Mouse (Mus musculus) heart, embryonic 12.5 days (tissue): ENCODE results near the gene En1. TPM values are rescaled to one million over a fixed set of nuclear protein-coding genes. Genes with fewer than 3 reads are reported as not detected.

ENCODE experiments used
- ATAC-seq: fragments of 200-750 bp; cut with Nextera tagmentation; 2 replicates; pipeline ENCODE4 v1.8.0; 2017; ENCODE audit warnings: moderate TSS enrichment, moderate library complexity; ENCODE audit not compliant: insufficient number of reproducible peaks, low FRiP score
- H3K27ac ChIP-seq: fragments of 300-500 bp; sonication (generic); 2 replicates; pipeline ENCODE4 v1.5.1; 2016; ENCODE audit warnings: mild to moderate bottlenecking, moderate library complexity; ENCODE audit not compliant: poor library complexity, severe bottlenecking
- H3K27me3 ChIP-seq: fragments of 300-500 bp; sonication (generic); replicated peaks from 2 replicates; pipeline ENCODE4 v1.6.1; 2016; ENCODE audit warnings: mild to moderate bottlenecking, moderate library complexity
- H3K36me3 ChIP-seq: fragments of 300-500 bp; sonication (generic); 2 replicates; pipeline ENCODE4 v1.6.1; 2016; ENCODE audit warnings: mild to moderate bottlenecking, moderate library complexity
- H3K4me1 ChIP-seq: fragments of 300-500 bp; sonication (generic); replicated peaks from 2 replicates; pipeline ENCODE4 v1.6.1; 2016; ENCODE audit warnings: mild to moderate bottlenecking
- H3K4me2 ChIP-seq: fragments of 300-500 bp; sonication (generic); 2 replicates; pipeline ENCODE4 v1.6.1; 2016; ENCODE audit warnings: mild to moderate bottlenecking, moderate library complexity
- H3K4me3 ChIP-seq: fragments of 300-500 bp; sonication (generic); 2 replicates; pipeline ENCODE4 v1.5.1; 2016; ENCODE audit warnings: mild to moderate bottlenecking
- H3K9ac ChIP-seq: fragments of 300-500 bp; sonication (generic); 2 replicates; pipeline ENCODE4 v1.6.1; 2016; ENCODE audit warnings: mild to moderate bottlenecking, moderate library complexity
- H3K9me3 ChIP-seq: fragments of 300-500 bp; sonication (generic); replicated peaks from 2 replicates; pipeline ENCODE4 v1.6.1; 2016; ENCODE audit warnings: mild to moderate bottlenecking, moderate library complexity
- WGBS: fragments of 180-500 bp; shearing (Covaris S2); methylation state at CpG from one replicate; pipeline ENCODE4 v1.1.7; 2016; 5-methylcytosine and 5-hydroxymethylcytosine counted together
- polyA plus RNA-seq: library from polyadenylated mRNA; unstranded; fragments of >200 nt; fragmentation: Nextera tagmentation; extraction: Ambion mirVana; gene quantifications from 2 replicates; pipeline ENCODE4 v1.2.1, GENCODE M21; 2016

Gene En1
- polyA plus RNA-seq, 1 experiment from 2014 or later, result 0.06 TPM

DNA sequence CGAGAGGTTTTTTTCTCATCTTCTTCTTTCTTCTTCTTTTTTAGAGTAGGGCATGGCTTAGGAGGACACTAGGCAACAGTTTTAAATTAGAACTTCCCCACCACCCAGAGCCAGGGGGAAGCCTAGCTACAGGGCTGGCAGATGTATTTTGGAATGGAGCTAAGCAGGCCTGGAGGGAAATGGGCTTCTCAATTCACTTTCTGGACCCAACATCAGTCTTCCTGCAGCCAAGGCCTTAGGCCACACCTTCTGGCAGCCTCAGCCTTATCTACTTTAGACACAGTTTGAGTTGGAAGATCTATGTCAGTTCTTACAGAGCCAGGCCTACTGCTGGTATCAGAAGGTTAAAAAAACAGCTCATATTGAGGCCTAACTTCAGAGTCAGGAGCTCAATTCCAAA is 42.5 kb downstream of the En1 start:
- peaks cover 5% of the 10 kb centered on the region; the same call in 1 of the 2 replicates for H3K27me3 ChIP-seq
- WGBS, result 78% methylated on average over 1 of the region's 1 CpGs
- no peak for ATAC-seq
- no peak overlapping the region for H3K27ac ChIP-seq
- H3K9me3 ChIP-seq, result no peaks in the 10 kb centered on the region
- no peak overlapping the region for H3K9ac ChIP-seq
- H3K36me3 ChIP-seq, result no peaks in the 10 kb centered on the region
- H3K4me1 ChIP-seq, result 0 out of 2 replicates have a peak, but pooled peaks cover 12% of the 10 kb centered on the region
- H3K4me2 ChIP-seq, result no peak overlapping the region
- H3K4me3 ChIP-seq, result no peak overlapping the region

DNA sequence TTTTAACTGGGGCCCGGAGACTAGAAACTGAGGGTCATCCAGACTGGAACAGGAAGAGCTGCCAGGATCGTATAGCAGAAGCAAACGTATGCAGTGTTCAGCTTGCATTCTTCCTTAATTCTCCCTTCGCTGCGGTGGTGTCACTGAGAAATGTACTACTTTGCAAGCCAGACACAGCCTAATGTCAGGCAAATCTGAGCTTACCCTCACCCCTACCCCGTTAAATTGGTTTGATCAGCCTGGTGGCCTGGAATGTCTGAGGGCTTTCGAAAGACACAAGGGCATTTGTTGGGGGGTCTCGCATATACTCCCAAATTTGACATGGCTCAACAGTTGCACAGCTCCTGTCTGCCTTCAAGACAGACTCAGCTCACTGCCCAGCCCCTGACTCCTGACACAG is 47.9 kb downstream of the En1 start:
- Histone ChIP-seq H3K9ac (no peak overlapping the region), H3K9me3 (no peaks in the 10 kb centered on the region), H3K4me1 (no peaks in the 10 kb centered on the region), H3K4me3 (no peak overlapping the region), H3K36me3 (no peaks in the 10 kb centered on the region), H3K4me2 (no peak overlapping the region), H3K27ac (no peak overlapping the region), H3K27me3 (no peaks in the 10 kb centered on the region)
- ATAC-seq, result no peak
- 65% methylated on average over 8 of the region's 8 CpGs for WGBS

DNA sequence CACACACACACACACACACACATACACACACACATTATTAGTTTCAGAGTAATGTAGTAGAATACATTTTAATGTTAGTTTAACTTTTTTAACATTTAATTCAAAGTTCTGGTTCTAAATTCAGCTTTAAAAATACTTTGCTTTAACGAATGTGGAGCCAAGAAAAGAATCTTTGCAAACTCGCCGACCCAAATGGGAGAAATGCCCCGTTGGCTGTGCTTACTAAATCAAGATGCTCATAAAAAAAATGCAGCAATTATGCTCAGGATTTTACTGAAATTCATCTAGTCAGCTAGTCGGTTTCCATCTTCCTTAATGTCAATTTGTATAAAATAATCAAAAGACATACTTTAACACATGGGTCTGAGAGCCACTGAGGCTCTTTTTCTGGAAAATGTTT is 49.8 kb downstream of the En1 start:
- no peaks in the 10 kb centered on the region for H3K9me3 ChIP-seq
- H3K27me3 ChIP-seq, result no peaks in the 10 kb centered on the region
- no peak overlapping the region for H3K4me3 ChIP-seq
- 85% methylated on average over 5 of the region's 5 CpGs for WGBS
- no peak overlapping the region for H3K9ac ChIP-seq
- H3K27ac ChIP-seq, result no peak overlapping the region
- no peaks in the 10 kb centered on the region for H3K36me3 ChIP-seq
- no peak for ATAC-seq
- no peak overlapping the region for H3K4me2 ChIP-seq
- H3K4me1 ChIP-seq, result no peaks in the 10 kb centered on the region

DNA sequence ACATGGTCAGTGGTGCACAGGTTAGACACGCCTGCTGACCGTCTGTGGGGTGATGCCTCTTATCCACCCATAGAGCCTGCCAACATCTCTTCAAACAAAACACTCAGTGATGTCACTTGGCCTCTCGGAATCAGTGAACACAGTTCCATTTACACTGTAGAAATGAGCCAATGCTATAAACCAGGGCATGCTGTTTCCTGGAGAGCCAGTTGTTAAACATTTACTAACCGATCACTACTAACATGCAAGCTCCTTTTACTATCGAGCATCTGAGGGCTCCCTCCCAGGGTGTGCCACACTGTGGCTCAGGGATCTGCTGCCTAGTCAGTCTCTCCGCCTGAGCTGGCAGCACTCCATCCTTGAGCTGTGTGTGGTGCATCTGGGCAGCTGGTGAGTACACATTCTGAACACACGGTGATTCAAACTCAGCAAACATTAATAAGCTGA is 52.8 kb downstream of the En1 start:
- H3K36me3 ChIP-seq, result no peaks in the 10 kb centered on the region
- no peaks in the 10 kb centered on the region for H3K27me3 ChIP-seq
- no peak overlapping the region for H3K27ac ChIP-seq
- no peak for ATAC-seq
- no peak overlapping the region for H3K4me2 ChIP-seq
- no peak overlapping the region for H3K4me3 ChIP-seq
- no peak overlapping the region for H3K9ac ChIP-seq
- no peaks in the 10 kb centered on the region for H3K9me3 ChIP-seq
- no peaks in the 10 kb centered on the region for H3K4me1 ChIP-seq
- 70% methylated on average over 7 of the region's 7 CpGs for WGBS

Other genes starting within 250 kb of the En1 start
- gene Marco, start 97.4 kb upstream of the En1 start, polyA plus RNA-seq, result not detected in 2 replicates